Mouse (Mus musculus): ENCODE data around the gene Mcam. TPM values are rescaled to one million over a fixed set of nuclear protein-coding genes. Genes with fewer than 3 reads are reported as not detected.
A peak's percentile ranks its signal among the peaks of the same experiment; 100 is the strongest.

Gene Mcam
- total RNA-seq, 2 experiments from 2014 or later = 107 to 115 TPM

DNA sequence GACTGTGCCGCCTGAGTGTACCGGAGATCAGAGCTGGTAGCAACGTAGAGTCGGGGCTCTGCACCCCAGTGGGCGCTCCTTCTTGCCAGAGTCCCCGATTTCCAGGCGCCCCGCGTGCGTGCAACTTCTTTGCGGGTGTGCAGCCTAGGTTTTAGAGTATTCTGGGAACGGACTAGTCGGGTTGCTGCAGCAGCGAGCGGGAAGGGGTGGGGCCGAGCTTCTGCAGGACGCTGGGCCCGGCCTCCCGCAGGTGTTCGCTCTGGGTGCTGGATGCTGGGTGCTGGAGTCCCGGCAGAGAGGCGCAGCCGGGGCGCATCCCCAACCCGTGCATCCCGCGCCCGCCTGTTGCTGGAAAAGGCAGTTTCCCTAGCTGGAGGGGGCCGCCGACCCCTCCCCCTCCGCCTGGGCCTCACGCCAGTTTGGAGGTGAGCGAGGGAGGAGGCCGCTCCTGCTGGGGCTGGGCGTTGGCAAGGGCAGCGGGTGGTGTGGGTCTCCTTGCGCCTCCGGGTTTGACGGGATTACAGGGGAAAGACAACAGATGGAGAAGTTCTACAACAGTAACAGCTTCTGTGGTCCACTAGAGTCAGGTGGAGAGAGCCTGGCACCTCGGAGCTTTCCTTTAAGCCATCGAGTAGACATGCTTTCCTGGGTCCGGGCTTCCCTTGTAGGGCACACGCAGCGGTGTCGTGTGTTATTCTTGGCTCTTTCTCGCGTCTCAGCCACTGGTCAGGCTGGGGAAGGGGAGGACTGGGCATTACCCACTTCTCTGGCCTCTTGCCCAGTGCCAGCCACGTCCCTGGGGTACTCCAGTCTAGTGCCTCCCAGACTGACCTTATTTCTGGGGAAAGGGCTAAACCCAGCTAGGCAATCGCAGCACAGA is 822 bp downstream of the Mcam start:
- DNase-seq = peak; percentile 66

DNA sequence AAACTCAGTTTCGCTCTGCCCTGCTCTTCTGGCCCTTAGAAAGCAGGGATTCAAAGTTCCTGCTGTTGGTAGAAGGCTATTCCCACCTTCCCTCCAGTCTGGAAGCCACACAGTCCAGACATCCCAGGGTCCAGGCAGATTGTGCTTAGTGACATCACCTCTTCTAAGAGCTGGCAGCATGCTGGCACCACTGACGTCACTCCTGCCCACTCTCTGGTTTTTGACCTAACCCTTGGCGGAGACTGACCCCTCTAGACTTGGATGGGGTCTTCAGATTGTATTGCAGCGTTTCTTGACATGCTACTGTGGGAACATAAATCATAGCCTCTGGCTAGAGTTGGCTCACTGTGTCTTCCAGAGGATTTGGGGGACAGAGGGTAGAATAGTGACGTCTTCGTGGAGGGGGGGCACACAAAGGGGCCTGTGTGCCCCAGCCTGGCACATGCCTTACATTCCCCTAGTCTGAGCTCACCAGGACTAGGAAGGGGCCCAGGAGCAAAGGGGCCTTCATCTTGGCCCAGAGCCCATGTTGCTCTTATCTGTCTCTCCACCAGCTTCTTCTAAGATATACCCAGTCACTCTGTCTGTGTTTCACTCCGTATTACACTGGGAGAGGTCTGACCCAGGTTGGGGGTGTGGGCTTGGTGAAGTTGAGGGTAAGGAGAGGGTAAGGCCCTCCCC is 1.6 kb downstream of the Mcam start:
- no peak for DNase-seq

DNA sequence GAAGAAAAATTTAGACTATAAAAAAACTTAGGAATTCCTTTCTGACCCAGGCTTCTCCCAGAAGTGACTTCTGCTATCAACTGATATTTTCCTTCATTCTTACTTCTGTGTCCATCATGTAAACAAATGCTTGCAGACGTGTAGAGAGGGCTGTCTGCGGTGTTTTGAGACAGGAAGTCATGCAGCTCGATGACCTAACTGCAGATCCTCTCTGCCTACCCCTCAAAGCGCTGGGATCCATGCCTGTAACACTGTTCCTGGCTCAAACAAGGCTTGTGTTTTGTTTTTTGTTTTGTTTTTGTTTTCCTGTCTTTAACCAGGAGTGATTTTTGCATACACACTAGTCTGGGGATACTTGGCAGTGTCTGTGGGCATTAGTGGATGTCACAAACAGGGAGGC is 3.6 kb downstream of the Mcam start:
- no peak for DNase-seq

DNA sequence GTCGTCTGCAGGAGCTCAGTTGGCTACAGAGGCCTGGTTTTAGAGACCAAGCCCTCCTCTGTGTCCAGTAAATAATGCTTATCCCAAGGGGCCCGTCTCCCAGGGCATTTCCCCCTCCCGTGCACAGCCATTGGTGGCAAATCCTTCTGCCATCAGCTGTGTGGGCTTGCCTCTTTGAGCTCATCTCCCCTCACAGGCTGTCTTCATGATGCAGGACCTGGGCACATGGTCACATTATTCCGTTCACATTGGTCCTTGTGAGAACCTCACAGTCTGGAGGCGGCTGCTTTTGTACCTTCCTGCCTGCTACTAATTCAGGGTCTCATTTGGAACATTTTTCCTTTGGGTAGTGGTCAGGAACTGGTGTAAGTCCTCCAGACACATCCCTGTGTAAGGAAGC is 7.7 kb downstream of the Mcam start:
- no peak for DNase-seq

DNA sequence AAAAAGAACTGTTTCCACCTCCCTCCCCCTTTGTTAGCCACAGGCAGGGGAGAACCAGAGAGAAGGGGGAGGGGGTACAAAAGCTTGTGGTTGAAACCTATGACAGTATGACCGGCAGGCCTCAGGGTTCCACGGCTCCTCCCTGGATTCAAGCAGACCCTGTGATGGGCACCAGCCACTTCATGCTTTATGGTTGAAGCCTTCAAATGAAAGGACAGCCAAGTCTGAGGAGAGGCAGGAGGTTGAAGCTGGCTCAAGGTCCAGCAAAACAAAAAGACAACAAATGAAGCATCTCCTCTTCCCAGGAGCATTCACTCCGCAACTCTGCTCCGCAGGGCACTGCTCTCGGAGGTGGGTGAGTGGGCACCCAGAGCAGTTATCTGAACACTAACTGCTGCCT is 9.2 kb downstream of the Mcam start:
- no peak for DNase-seq

DNA sequence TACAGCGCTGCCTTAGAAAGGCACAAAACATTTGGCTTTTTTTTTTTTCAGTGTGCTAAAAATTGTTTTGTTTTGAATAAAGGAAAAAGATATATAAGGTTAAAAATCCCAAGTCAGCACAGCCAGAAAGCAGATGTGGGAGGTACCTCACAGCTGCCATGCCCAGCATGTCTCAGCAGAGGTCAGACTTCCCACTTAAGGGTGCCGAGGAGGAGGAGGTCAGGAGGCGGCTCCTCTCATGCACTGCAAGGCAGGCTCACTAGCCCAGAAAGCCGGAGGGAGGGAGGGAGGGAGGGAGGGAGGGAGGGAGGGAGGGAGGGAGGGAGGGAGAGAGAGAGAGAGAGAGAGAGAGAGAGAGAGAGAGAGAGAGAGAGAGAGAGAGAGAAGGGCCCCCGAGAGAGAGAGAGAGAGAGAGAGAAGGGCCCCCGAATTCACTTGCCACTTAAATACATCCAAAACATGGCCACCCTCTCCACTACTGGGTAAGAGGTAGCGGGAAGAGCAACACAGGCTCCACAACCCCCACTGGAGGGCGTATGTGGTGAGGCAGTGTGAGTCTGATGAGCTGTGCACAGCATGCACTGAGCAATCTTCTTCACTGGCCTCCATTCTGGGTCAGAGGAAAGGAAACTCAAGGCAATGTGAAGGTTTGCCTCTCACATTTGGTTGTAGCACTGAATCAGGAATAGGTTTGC is 9.9 kb downstream of the Mcam start:
- no peak for DNase-seq

DNA sequence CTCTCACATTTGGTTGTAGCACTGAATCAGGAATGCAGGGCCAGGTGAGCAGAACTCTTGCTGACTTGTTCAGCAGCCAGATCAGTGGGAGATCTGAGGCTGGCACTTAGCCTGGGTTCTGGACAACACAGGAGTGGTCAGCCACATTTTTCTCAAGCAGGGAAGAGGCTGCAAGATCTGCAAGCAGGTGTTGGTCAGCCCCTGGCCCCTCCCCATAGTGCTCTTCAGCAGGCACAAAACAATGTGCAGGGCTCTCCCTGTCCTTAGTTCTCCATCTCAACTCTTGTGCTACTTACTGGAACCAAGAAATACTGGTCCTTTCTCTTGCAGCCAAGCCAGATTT is 10.4 kb downstream of the Mcam start:
- no peak for DNase-seq

DNA sequence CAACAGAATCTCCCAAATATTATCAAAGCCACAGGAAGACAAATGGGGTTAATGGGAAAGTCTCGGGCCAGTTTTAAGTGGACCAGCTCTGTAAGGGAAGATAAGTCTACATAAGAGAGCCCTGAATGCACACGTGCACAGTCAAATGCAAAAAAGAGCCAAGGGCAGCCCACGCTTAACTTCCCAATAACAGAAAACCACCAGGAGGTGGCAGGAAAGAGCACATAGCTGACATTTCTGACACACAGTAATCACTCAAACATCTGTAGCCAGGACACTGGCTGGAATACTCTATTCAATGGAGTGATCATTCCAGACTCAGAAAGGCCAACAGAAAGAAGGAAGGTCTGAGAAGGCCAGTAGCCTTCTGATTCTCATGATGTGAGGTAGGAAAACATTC is 13.0 kb downstream of the Mcam start:
- no peak for DNase-seq

DNA sequence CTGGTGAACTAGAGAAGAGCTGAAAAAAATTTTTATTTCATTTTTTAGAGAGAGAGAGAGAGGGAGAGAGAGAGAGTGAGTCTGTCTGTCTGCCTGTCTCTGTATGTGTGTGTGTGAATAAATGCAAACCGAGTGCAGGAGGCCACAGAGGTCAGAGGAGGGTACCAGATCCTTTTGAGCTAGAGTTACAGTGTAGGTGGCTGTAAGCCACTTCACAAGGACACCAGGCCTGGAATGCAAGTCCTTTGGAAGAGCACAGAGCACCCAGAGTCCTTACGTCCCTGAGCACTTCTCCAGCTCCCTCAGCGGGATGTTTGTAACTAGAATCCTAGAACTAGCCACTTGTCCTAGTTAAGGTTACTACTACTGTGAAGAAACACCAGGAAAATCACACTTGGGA is 25.6 kb downstream of the Mcam start:
- no peak for DNase-seq

DNA sequence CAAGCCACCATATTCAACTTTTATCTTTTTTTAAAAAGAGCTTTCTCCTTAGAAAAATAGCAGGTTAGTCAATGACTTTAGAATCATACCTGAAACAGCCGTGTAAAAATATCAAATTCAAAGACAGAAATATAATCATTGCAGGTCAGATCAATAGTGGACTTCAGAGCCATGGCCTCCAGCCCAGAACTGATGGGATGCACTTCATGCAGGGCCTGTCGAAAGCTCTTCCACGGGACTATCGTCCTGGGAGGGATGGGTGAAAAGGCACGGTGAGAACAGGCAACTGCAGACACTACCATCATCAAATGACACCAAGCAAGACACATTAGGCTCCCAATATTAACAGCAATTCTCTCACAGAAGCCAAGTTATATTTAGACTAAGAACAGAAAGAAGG is 34.7 kb downstream of the Mcam start:
- DNase-seq = no peak

DNA sequence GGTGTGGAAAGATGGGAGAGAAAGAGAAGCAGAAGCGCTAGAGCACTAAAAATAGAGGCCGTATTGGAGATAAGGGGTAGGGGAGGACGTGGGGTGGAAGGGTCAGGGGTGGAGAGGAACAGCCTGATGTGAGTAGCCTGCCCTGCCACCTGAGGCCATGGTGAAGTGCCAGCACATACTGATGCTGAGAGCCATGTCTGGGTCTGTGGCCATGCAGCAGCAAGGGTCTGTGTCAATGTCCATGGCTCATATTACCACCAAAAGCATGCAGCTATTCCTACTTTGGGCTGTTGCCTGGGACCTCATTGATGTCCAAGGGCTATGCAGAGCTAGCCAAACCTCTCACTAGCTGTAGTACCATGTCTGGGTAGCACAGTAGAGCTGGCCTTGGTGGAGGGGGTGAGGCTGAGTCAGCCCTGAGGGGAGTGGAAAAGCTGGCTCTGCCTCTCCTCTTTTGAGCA is 36.5 kb downstream of the Mcam start:
- DNase-seq = peak; percentile 10

DNA sequence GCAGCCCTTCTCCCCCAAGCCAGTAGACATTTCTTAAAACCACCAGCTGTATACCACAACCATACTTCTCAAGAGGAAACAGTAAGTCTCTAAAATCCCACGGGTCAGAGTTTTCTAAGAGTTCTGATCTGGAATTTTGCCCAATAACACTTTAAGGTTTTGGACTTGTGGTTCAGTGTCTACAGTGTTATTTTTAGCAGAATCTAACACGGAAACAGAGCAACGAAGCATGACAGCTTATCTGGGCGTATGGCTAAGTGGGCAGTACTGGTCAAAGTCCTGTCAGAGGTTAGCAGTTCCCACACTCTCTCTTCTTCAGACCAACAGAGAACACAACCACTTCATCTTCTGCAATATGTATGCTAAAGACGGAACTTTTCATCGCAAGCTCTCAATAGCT is 41.3 kb downstream of the Mcam start:
- DNase-seq = no peak

DNA sequence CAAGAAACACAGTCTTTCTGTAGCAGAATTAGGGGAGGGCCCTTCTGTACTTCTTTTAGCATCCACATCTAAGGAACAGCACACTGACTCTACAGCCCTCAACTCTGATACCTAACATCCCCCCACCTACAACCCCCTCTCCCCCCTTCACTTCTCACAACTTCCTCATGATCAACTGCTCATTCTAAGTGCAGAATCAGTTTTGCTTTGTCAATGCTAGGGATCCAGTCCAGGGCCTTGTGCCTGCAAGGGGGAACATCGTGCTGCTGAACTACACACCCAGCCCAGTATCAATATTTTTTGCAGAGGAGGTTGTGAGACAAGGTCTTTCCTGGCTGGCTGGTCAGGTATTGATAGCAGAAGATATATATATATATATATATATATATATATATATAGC is 41.7 kb downstream of the Mcam start:
- DNase-seq = no peak

DNA sequence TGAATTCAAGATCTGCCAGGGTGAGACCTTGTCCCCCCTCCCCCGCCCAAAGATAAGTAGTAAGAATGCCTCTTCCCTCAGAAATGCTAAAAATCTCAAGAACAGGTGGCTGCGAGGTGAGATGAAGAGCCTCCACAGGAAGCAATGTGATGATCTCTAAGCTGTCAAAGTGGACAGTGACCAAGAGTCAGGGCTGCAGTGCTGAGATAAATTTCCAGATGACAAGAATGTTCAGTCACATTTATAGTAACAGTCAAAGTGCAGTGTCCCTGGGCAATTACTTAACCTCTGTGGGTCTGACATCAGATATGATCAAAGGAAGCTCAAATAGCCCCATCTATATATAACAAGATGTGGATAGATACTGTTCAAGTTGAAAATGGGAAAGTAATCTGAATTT is 43.1 kb downstream of the Mcam start:
- DNase-seq = no peak

DNA sequence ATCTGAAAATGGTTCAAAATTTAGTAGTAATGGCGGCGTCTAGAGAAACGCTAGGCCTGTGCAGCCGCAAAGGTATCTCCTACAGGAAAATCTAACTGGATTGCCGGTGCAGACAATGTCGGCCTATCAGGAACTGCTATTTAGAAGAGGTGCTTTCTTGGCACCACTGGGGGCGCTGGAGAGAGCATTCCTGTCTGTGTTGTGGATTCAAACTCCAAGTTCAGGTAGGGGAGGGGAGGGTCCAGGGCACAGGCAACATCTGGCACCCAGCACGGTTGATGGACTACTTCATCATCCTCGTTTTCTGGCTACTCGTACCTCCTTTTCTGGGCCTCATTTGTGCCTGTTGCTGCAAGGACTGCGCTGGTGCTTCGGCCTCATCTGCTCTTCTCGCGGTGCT is 44.1 kb downstream of the Mcam start:
- peak; percentile 30 for DNase-seq

DNA sequence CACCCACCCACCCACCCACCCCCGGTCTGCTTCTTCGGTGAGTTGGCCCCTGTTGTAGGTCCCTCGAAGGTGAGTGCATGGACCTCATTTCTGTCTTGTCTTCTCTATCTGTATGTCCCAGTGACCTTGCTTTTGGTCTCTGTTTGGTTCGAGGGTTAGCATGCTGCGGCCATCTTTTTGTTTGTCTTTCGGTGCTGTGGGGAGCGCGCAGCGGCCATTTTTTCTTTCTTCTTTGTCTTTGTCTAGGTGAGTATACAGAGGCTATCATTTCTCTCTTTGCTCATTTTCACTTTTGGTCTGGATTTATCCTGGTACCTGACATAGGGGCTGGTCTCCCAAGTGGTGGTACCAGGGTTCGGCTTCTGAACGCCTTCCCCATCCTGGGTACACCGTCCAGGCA is 44.5 kb downstream of the Mcam start:
- no peak for DNase-seq

DNA sequence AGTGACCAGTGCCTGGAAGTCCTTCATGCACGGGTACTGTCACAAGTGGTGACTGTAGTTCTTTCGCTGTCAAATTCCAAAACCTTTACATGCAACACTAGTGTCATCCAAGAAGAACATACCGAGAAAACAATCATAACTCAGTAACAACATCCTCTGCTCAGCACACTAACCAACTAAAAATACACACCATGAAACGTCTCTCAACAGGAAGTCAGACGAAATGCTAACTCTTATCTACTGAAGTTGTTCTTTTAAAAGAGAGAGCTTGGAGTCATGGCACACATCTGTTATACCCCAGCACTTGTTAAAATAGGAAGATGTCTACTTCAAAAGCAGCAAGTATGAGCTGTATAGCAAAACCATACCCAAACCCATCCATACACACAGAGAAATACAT is 47.3 kb downstream of the Mcam start:
- DNase-seq = no peak

DNA sequence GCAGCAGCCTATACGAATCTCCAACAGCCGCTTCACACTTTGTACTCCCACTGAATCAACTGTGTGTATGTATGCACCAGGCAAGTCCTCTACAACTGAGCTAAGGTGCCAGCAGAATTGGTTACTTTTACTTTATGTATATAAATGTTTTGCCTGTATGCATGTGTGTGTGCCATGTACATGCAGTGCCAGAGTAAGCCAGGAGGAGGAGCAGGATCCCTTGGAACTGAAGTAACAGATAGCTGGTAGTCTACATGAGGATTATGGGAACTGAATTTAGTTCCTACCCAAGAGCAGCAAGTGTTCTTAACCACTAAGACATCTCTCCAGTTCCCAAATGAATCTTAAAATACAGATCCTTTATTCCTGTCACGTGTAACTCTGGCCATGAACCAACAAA is 48.0 kb downstream of the Mcam start:
- DNase-seq = peak; percentile 14

DNA sequence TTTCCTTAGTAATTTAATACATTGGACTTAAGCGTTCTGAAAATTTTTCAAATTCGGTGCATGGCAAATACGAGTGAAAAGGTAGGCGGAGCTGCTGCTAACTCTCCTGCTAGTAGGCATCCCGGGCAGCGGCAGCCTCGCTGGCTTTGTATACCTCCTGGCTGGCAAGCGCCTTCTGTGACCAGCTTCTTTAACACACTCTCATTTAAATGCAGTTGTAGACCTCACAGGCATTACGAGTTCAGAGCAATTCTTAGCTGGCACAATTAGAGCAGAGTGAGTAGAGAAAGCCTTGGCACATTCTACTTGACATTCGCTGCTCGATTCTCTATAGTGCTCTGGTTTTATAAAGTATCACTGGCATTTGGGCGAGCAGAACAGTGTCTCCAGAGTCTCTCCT is 54.0 kb downstream of the Mcam start:
- no peak for DNase-seq

DNA sequence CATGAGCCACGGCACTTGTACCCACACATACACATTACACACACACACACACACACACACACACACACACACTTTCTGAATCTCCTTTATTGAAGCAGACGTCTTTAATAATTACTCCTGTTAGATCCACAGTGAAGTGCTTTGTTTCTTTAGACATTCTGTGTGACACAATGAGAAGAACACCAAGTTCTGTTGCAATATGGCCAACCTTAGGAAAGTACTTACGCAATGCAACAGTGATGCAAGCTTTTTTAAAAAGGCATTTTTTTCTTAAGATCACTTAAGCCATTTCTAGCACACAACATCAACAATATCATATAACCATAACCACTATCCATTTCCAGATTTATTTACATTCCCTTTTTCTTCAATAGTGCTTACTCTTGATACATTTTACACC is 56.9 kb downstream of the Mcam start:
- no peak for DNase-seq

DNA sequence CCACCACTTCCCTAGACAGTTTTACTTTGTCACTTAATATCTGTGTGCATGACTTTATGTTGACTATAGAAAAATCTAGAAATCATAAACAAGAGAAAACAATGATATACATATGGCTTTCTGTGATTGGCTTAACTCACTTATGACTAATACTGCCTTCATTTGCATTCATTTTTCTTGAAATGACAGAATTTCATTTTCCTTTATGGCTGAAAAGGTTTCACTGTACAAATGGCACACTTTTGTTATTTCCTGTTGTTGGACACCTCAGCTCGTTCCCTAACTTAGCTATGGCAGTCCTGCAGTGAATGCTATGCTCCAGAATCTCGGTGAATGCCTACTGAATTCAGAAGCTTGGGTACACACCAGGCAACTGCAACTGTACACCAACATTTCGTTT is 58.0 kb downstream of the Mcam start:
- no peak for DNase-seq
